Mouse (Mus musculus) liver, adult 2 months (tissue): ENCODE data around the gene Prss53.

Experiments
- CTCF ChIP-seq: fragments of 200-500 bp; IDR thresholded peaks from 2 replicates; pipeline ENCODE4 v1.5.1; 2011; ENCODE audit warnings: low read depth, low read length, control low read depth
- POLR2A ChIP-seq: fragments of 200-500 bp; IDR thresholded peaks from 2 replicates; pipeline ENCODE4 v1.6.1; 2011; ENCODE audit warnings: low read length, control low read depth; ENCODE audit not compliant: insufficient read depth; ENCODE audit errors: extremely low read depth

- TF ChIP-seq CTCF (0 out of 2 replicates have a peak, but pooled peaks have one; percentile 10), POLR2A (peak; percentile 78)
Measured at GRCm38 (mm10) chr7:127903971-127904796, 13.4 kb upstream of the Prss53 start, which contains the start of gene Bckdk.
